Mouse (Mus musculus) adrenal gland, postnatal 0 days (tissue): Measurements from ENCODE around the gene Pih1d1. TPM values are rescaled to one million over a fixed set of nuclear protein-coding genes. Genes with fewer than 3 reads are reported as not detected.

ENCODE experiments used
- microRNA-seq: library from miRNA; unstranded; fragments of <30 nt; microRNA quantifications from one replicate; pipeline ENCODE4, GENCODE M21; 2016; ENCODE audit warnings: borderline replicate concordance; ENCODE audit not compliant: insufficient number of aligned reads
- polyA plus RNA-seq: library from polyadenylated mRNA; unstranded; fragments of >200 nt; fragmentation: Nextera tagmentation; extraction: Ambion mirVana; gene quantifications from 2 replicates; pipeline ENCODE4 v1.2.1, GENCODE M21; 2015

Pih1d1 gene
- 67.2 and 75.8 TPM in 2 replicates for polyA plus RNA-seq

GRCm38 (mm10) chr7:45154096-45154992, at the start of gene Pih1d1, which contains the start of gene Aldh16a1:
Pih1d1 (plus strand) TSS chr7:45154303.
Aldh16a1 (minus strand) TSS chr7:45154584.

DNA sequence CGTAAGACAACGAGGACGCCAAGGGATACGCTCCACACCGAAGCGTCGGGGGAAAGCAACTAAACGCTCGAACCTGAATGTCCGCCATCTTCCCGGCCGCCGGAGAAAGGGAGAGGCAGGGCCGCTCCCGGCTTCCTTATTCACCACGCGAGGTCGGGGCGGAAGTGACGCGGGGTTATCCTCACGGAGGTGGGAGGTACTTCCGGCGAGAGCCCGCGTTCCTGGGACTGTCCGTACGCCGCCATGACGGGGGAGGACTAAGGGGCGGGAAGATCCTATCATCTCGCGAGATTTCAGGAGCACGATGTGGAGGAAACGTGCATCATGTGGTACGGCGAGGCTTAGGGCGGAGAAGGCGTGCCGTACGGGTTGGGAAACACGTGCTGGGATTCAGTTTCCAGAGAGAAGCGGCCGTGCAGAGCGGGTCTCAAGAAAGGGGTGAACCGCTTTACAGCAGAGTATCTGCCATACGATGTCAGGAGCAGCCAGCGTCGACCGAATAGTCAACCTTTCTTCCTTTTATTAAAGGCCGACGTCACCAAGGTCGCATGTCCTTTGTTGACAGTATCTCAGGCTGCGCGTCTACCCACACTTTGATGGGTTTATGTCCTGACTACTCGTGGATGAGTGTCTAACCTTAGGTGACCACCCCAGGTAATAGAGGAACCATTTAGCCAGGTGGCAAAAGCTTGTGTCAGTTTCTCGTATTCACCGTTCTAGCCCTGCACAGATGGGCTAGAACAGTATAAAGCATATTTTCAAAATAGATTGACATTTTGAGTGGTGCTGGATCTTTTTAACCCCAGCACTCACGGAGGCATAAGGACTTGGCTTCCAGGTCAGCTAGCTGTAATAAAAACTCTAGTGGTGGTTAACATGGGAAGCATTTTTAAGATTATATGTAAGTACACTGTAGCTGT, 29.6 kb upstream of the Pih1d1 start, which contains the start of gene Rps11:
Gene Rps11 (minus strand): TSS at position 216 of the 920 bp plus-strand sequence.

GRCm38 (mm10) chr7:45128624-45129246, 25.4 kb upstream of the Pih1d1 start, which contains the start of gene Rpl13a:
Rpl13a (minus strand) TSS chr7:45128761.

DNA sequence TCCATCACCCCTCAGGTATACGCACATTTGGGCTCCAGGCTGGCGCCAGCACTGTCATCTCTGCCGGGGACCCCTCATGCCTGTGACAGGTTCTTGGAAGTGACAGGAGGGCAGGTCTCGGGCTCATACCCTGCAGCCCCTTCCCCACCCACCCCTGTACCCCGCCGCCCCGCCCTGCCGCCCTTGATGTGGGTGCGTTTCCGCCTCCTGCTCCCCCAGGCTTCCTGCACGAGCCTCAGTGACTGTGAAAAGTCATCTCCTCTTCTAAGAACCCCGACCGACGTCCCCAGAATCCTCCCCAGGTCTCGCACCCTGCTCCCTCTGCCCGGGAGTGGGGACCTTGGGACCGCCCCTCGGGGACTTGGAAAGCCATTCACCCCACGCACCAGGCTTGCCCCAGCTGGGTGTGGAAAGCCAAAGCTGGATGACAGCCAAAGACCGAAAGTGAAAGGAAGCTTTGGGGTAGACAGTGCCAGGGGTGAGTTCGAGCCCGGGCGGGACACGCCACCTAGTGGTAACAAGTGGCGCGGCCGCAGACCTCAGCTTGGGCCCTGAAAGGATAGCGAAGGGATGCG, 18.0 kb upstream of the Pih1d1 start, which contains the start of the genes Gm45713 and Flt3l:
Gene Gm45713 (minus strand): TSS at position 239 of the 575 bp plus-strand sequence.
Gene Flt3l (minus strand): TSS at position 440 of the 575 bp plus-strand sequence.

DNA sequence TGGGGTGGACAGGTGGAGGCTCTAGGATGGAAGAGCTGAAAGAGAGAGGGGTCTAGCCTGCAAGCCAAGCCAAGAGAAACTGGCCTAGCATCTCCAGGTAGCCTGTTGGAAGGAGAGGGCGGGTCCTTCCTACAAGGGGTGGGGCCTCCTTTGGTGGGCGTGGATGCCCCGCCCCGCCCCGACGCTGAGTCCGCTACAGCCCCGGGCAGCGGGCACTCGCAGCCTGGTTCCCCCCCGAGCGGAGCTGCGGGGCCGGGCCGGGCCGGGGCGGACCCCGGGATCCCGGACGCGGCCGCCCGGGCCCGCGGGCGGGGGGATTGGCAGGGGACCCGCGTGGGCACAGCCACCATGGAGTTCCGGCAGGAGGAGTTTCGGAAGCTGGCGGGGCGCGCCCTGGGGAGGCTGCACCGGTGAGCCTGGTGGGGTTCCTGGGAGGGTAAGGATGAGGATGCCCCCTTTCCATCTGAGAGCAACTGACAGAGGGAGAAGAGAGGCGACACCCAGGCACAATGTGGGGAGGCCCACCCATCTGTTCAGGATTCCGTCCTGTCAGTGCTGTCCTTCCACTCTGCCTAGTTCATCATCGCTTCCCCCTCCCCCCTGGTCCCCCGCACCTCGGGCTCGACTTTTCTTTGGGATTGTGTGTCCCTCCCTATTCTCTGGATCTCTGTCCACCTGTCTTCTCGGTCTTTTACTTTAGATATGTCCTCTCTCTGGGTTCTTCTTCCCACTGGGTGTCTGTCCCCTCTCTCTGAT, 9.8 kb downstream of the Pih1d1 start, which contains the start of gene Slc17a7:
Gene Slc17a7 (plus strand): TSS at position 215 of the 756 bp plus-strand sequence.

DNA sequence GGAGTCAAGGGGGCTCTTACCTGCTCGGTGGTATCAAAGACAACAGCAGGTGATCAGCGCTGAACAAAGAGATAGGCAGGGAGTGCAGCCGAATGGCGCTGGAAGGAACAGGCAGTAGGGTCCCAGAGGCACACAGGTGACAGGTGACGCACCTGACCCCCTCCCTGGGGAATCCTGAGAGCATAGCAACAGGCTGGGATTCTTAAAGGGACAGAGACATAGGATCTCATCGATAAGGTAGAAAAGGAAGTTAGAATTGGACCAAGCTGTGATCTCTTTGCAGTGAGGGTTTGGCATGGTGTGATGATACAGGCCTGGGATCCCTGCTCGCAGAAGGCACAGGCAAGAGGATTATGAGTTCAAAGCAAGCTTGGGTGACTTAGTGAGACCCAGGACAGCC, 25.4 kb downstream of the Pih1d1 start, which contains the start of gene Gfy:
Gene Gfy (minus strand): TSS at position 101 of the 400 bp plus-strand sequence.

GRCm38 (mm10) chr7:45180896-45181477, 26.9 kb downstream of the Pih1d1 start, which contains the start of gene Pth2:
Pth2 (plus strand) TSS chr7:45180995.

GRCm38 (mm10) chr7:45204380-45205143, 50.5 kb downstream of the Pih1d1 start, which contains the start of gene Ccdc155:
Ccdc155 (minus strand) TSS chr7:45204892.

Small RNAs within 50 kb of the gene (microRNA-seq; reads per million reads assigned to microRNA genes)
- gene Mir150 (86.9 reads per million, percentile 42 among the genes with 10 or more reads in this experiment), gene Mir5121 (17.9 reads per million, percentile 24 among the genes with 10 or more reads in this experiment), gene Mir7055 (not detected)

Other genes starting within 250 kb of the Pih1d1 start
- 49.4 and 50.6 TPM in 2 replicates for gene Ap2a1, start 224.8 kb upstream of the Pih1d1 start, polyA plus RNA-seq
- gene Tsks, start 211.1 kb upstream of the Pih1d1 start, polyA plus RNA-seq: 0.17 and 0.46 TPM in 2 replicates
- 23.0 and 24.9 TPM in 2 replicates for gene Cpt1c, start 179.5 kb upstream of the Pih1d1 start, polyA plus RNA-seq
- gene Prmt1, start 167.7 kb upstream of the Pih1d1 start, polyA plus RNA-seq: 247 and 271 TPM in 2 replicates
- gene Irf3, start 156.7 kb upstream of the Pih1d1 start, polyA plus RNA-seq: 56.9 and 79.7 TPM in 2 replicates
- gene Bcl2l12, start 155.6 kb upstream of the Pih1d1 start, polyA plus RNA-seq: 16.6 and 25.4 TPM in 2 replicates
- gene Scaf1, start 137.9 kb upstream of the Pih1d1 start, polyA plus RNA-seq: 25.1 and 26.8 TPM in 2 replicates
- gene Rras, start 136.3 kb upstream of the Pih1d1 start, polyA plus RNA-seq: 69.9 and 80.5 TPM in 2 replicates
- 4.1 and 6.1 TPM in 2 replicates for gene Prr12, start 101.4 kb upstream of the Pih1d1 start, polyA plus RNA-seq
- 72.0 and 75.6 TPM in 2 replicates for gene Nosip, start 91.9 kb upstream of the Pih1d1 start, polyA plus RNA-seq
- 21.2 and 23.8 TPM in 2 replicates for gene Prrg2, start 91.6 kb upstream of the Pih1d1 start, polyA plus RNA-seq
- gene Rcn3, start 62.1 kb upstream of the Pih1d1 start, polyA plus RNA-seq: 173 and 202 TPM in 2 replicates
- 193 and 264 TPM in 2 replicates for gene Fcgrt, start 50.5 kb upstream of the Pih1d1 start, polyA plus RNA-seq
- 1,100 and 1,135 TPM in 2 replicates for gene Rps11, start 29.9 kb upstream of the Pih1d1 start, polyA plus RNA-seq
- 1,896 and 3,552 TPM in 2 replicates for gene Rpl13a, start 25.5 kb upstream of the Pih1d1 start, polyA plus RNA-seq
- gene Gm45713, start 18.1 kb upstream of the Pih1d1 start, polyA plus RNA-seq: 1.4 and 2.1 TPM in 2 replicates
- gene Flt3l, start 17.9 kb upstream of the Pih1d1 start, polyA plus RNA-seq: 6.1 and 11.0 TPM in 2 replicates
- gene Aldh16a1, start 281 bp downstream of the Pih1d1 start, polyA plus RNA-seq: 25.3 and 34.0 TPM in 2 replicates
- gene Slc17a7, start 9.6 kb downstream of the Pih1d1 start, polyA plus RNA-seq: 0.11 and 0.16 TPM in 2 replicates
- not detected in 2 replicates for gene Gfy, start 25.3 kb downstream of the Pih1d1 start, polyA plus RNA-seq
- not detected in 2 replicates for gene Pth2, start 26.7 kb downstream of the Pih1d1 start, polyA plus RNA-seq
- 0.30 and 0.47 TPM in 2 replicates for gene Ccdc155, start 50.6 kb downstream of the Pih1d1 start, polyA plus RNA-seq
- 1.6 and 1.8 TPM in 2 replicates for gene Dkkl1, start 57.8 kb downstream of the Pih1d1 start, polyA plus RNA-seq
- gene Tead2, start 61.5 kb downstream of the Pih1d1 start, polyA plus RNA-seq: 28.7 and 32.9 TPM in 2 replicates
- 3.9 and 5.3 TPM in 2 replicates for gene Cd37, start 84.8 kb downstream of the Pih1d1 start, polyA plus RNA-seq
- gene Slc6a16, start 86.8 kb downstream of the Pih1d1 start, polyA plus RNA-seq: 0.08 TPM in 1 of 2 replicates, not detected in the other
- gene Slc6a21, start 123.2 kb downstream of the Pih1d1 start, polyA plus RNA-seq: not detected in 2 replicates
- 12.4 and 14.0 TPM in 2 replicates for gene Trpm4, start 179.5 kb downstream of the Pih1d1 start, polyA plus RNA-seq
- 0.54 and 1.4 TPM in 2 replicates for gene Hrc, start 181.0 kb downstream of the Pih1d1 start, polyA plus RNA-seq
- 2.6 and 3.3 TPM in 2 replicates for gene Ppfia3, start 212.7 kb downstream of the Pih1d1 start, polyA plus RNA-seq
- 3.1 and 3.2 TPM in 2 replicates for gene Lin7b, start 216.3 kb downstream of the Pih1d1 start, polyA plus RNA-seq
- 67.6 and 113 TPM in 2 replicates for gene Snrnp70, start 241.4 kb downstream of the Pih1d1 start, polyA plus RNA-seq